Mouse (Mus musculus) kidney, embryonic 15.5 days (tissue): ENCODE measurements around the gene Col5a1. TPM values are rescaled to one million over a fixed set of nuclear protein-coding genes. Genes with fewer than 3 reads are reported as not detected.
A peak's percentile ranks its signal among the peaks of the same experiment; 100 is the strongest.

Experiments used
- ATAC-seq: fragments of 200-750 bp; cut with Nextera tagmentation; replicated peaks from 2 replicates; pipeline ENCODE4 v1.8.0; 2017; ENCODE audit warnings: moderate TSS enrichment; ENCODE audit not compliant: low FRiP score
- H3K27ac ChIP-seq: fragments of 300-500 bp; sonication (generic); 2 replicates; pipeline ENCODE4 v1.5.1; 2015; ENCODE audit warnings: mild to moderate bottlenecking, inconsistent platforms
- H3K27me3 ChIP-seq: fragments of 300-500 bp; sonication (generic); 2 replicates; pipeline ENCODE4 v1.6.1; 2015; ENCODE audit warnings: inconsistent platforms
- H3K36me3 ChIP-seq: fragments of 300-500 bp; sonication (generic); 2 replicates; pipeline ENCODE4 v1.6.1; 2015; ENCODE audit warnings: inconsistent platforms
- H3K4me1 ChIP-seq: fragments of 300-500 bp; sonication (generic); 2 replicates; pipeline ENCODE4 v1.6.1; 2015; ENCODE audit warnings: inconsistent platforms
- H3K4me2 ChIP-seq: fragments of 300-500 bp; sonication (generic); 2 replicates; pipeline ENCODE4 v1.6.1; 2015; ENCODE audit warnings: moderate library complexity, mild to moderate bottlenecking, inconsistent platforms
- H3K4me3 ChIP-seq: fragments of 300-500 bp; sonication (generic); replicated peaks from 2 replicates; pipeline ENCODE4 v1.5.1; 2015; ENCODE audit warnings: mild to moderate bottlenecking, inconsistent platforms
- H3K9ac ChIP-seq: fragments of 300-500 bp; sonication (generic); 2 replicates; pipeline ENCODE4 v1.6.1; 2015; ENCODE audit warnings: mild to moderate bottlenecking, inconsistent platforms
- H3K9me3 ChIP-seq: fragments of 300-500 bp; sonication (generic); replicated peaks from 2 replicates; pipeline ENCODE4 v1.6.1; 2016; ENCODE audit warnings: inconsistent platforms
- WGBS: fragments of 180-500 bp; shearing (Covaris S2); methylation state at CpG from one replicate; pipeline ENCODE4 v1.1.7; 2015; ENCODE audit warnings: mixed read lengths; 5-methylcytosine and 5-hydroxymethylcytosine counted together
- polyA plus RNA-seq: library from polyadenylated mRNA; unstranded; fragments of >200 nt; fragmentation: Nextera tagmentation; extraction: Ambion mirVana; gene quantifications from 2 replicates; pipeline ENCODE4 v1.2.1, GENCODE M21; 2015

Gene Col5a1
- polyA plus RNA-seq, 1 experiment from 2014 or later = 62.1 TPM

DNA sequence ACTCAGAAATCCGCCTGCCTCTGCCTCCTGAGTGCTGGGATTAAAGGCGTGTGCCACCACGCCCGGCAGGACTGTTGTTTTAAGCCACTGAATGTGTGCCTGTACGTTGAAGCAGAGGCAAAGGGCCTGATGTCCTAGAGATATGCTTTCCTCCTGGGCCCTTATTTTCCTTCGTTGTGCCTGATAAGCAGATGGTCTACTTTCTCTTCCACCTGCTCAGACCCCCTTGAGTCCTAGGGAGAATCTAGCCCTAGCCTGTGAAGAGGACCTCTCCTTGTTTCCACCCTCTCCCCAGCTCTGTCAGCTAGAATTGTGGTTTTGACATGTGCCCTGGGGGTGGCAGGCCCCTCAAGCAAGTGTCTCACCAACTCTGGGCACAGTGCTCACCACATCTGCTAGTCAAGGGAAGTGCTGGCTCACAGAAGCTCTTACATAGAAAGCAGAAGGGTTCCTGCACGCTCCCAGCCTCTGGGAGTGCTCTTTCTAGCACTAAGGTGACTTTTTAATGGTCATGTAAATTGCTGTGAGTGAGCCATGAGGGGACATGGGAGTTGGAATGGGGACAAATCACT is 189.5 kb downstream of the Col5a1 start:
- H3K9me3 ChIP-seq = no peaks in the 10 kb centered on the region
- H3K4me3 ChIP-seq = no peak overlapping the region
- 79% methylated on average over 7 of the region's 7 CpGs for WGBS
- no peak overlapping the region for H3K27ac ChIP-seq
- no peaks in the 10 kb centered on the region for H3K36me3 ChIP-seq
- H3K27me3 ChIP-seq = no peaks in the 10 kb centered on the region
- no peak overlapping the region for H3K4me2 ChIP-seq
- ATAC-seq = no peak
- no peaks in the 10 kb centered on the region for H3K4me1 ChIP-seq
- no peak overlapping the region for H3K9ac ChIP-seq

DNA sequence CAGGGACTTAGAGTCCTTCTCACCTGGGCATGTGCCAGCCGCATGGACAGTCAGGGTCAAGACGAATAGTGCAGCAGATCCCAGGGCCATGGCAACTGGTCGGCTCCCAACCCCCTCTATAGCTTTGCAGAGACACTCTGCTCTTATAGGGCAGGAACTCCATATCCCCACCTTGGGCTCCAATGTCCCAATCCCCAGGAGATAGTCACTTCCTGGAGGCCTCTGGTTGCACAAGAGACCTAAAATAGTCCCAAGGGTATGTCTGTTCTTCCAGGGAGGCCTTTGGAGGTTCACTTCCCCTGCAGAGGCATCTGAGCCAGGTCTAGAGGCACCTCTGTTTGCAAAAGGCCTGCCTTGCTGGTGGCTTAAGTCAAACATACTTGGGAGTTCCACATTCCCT is 198.5 kb downstream of the Col5a1 start, which contains the start of gene Fcnb:
Gene Fcnb (minus strand): TSS at position 118 of the 400 bp plus-strand sequence.
- Histone ChIP-seq H3K9ac (no peak within 1 kb of the TSS), H3K4me1 (no peaks in the 10 kb centered on the region), H3K4me2 (no peak within 1 kb of the TSS), H3K27ac (no peak within 1 kb of the TSS), H3K4me3 (no peak within 1 kb of the TSS), H3K36me3 (no peaks in the 10 kb centered on the region), H3K9me3 (no peaks in the 10 kb centered on the region), H3K27me3 (no peaks in the 10 kb centered on the region)
- ATAC-seq = no peak
- 87% methylated on average over 3 of the region's 3 CpGs for WGBS

DNA sequence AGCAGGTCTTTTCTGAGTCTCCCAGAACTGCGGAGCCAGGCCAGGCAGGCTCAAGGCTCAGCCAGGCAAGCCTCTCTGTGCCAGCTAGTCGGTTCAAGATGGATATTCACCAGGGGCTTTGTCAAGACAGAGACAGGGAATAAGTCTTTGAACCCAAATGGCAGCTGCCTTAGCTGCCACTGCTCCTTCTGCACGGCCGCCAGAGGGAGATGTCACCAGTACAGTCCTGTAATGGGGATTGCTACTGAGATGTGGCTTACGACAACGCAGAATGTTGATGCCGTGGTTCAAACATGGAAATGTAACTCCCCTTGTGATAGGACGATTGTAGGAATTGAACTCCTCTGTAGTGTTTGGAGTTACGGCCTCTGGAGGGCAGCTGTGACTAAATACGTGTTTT is 199.9 kb downstream of the Col5a1 start:
- H3K4me2 ChIP-seq = no peak overlapping the region
- no peak overlapping the region for H3K27ac ChIP-seq
- H3K27me3 ChIP-seq = no peaks in the 10 kb centered on the region
- H3K9ac ChIP-seq = no peak overlapping the region
- H3K36me3 ChIP-seq = no peaks in the 10 kb centered on the region
- H3K4me3 ChIP-seq = no peak overlapping the region
- no peak for ATAC-seq
- H3K4me1 ChIP-seq = no peaks in the 10 kb centered on the region
- WGBS = 78% methylated on average over 10 of the region's 10 CpGs
- H3K9me3 ChIP-seq = no peaks in the 10 kb centered on the region

DNA sequence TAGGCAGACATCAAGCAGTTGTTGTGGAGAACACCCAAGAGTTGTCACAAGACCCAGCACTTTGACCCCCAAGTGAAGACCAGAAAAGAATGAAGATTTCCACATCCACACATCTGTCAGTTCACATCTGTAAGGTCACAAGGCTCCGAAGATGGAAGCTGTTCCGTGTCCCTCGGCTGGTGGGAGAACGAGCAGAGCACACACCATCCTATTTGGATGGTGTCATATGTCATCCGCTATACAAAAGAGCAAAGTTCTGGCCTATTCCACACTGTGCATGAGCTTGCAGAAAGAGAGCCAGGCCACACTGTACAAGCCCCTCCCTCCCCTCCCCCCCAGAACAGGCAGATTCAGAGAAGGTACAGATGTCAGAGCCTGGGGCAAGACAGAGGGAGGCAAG is 202.9 kb downstream of the Col5a1 start:
- H3K9me3 ChIP-seq = no peaks in the 10 kb centered on the region
- no peaks in the 10 kb centered on the region for H3K4me1 ChIP-seq
- H3K4me2 ChIP-seq = no peak overlapping the region
- H3K27me3 ChIP-seq = no peaks in the 10 kb centered on the region
- H3K27ac ChIP-seq = no peak overlapping the region
- ATAC-seq = 0 out of 2 replicates have a peak, but pooled peaks have one; percentile 40
- H3K36me3 ChIP-seq = no peaks in the 10 kb centered on the region
- H3K4me3 ChIP-seq = no peak overlapping the region
- WGBS = 49% methylated on average over 5 of the region's 5 CpGs
- no peak overlapping the region for H3K9ac ChIP-seq

Other genes starting within 250 kb of the Col5a1 start
- gene Rxra, start 210.0 kb upstream of the Col5a1 start, polyA plus RNA-seq = 9.6 and 10.4 TPM in 2 replicates
- 0.60 and 1.2 TPM in 2 replicates for gene Fcnb, start 198.5 kb downstream of the Col5a1 start, polyA plus RNA-seq